Mouse (Mus musculus): Measurements from ENCODE around the gene Serpinf2.
"Not testable (repeated sequence)": the region's sequence is repeated elsewhere in the genome, so short reads cannot be mapped to it uniquely, and the experiment has no call there.

Serpinf2 gene

DNA sequence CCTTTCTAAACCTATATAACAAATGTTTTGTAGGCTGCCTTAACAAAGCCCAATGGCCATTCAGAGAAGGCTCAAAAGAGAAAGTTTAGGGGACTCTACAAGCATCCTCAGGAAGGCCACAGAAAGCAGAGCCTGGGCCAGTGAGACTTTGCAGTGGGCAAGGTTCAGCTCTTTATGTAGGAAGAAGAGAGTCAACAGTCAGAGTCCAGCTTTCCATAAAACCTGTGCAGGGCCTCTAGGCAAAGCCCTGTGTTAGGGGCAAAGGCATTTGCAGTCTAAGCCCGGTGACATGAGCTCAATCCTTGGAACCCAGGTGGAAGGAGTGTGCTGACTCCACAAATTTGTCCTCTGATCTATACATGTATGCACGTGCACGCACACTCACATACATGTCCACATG is 14.9 kb downstream of the Serpinf2 start:
- no peak for DNase-seq

- DNase-seq: no peak
These were observed 15.4 kb downstream of the Serpinf2 start for GRCm38 (mm10) chr11:75424033-75424432.

GRCm38 (mm10) chr11:75423091-75423490 is 16.3 kb downstream of the Serpinf2 start:
- no peak for DNase-seq

- DNase-seq: no peak
These were observed 17.2 kb downstream of the Serpinf2 start, which contains the start of gene Serpinf1 for GRCm38 (mm10) chr11:75422013-75422792. Gene Serpinf1 (minus strand): TSS chr11:75422701.

DNA sequence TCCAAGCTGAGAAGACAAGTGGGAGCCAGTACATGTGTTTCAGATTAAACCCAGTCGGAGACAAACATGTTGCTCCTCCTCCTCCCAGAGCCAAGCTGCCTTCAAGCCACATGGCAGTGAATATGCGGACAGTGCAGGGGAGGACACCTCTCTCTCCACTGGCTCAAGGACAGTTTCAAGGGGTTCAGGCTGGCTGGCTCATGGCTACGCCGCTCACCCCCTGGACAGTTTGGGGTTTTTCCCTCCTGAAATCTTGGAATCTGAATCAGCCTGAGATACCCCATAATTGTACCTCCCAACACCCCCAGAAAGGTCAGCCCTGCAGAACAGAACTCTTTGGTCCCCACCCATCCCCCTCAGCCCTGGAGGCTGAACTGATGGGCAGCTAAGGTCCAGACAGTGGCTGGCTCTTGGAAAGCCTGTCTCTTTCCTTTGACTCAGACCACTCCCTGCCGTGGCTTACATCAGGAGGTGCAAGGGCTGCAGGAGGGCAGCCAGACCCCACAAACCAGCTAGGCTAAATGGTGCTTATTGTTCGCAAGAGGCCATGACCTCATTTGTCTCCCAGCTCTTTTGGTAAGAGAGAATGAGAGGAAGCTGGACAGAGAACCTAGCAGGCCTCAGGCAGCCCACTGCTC is 17.9 kb downstream of the Serpinf2 start:
- no peak for DNase-seq

DNA sequence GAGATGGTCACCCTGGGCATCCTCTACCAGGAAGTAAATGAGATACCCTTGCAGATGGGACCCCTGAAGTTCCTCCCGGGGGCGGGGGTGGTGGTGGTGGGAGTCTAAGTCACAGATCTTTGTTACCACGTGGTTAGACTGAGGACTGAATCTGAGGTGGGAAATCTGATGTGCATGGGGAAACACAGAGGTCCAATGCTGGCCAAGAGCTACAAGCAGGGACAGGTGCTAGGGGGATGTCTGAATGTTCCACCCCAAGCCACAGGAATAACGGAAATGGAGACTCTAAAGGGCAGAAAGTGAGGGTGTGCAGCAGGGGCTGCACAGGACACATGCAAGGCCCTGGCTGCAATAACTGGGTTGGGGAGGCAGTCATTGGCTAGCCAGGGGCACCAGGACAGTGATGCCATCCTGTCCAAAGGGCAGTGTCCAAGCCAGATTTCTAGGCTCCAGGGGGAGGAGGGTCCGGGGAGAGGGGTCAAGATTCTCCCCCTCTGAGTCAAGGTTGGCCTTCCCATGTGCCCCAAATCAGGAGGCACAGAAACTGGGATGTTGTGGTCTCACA is 18.5 kb downstream of the Serpinf2 start:
- no peak for DNase-seq

GRCm38 (mm10) chr11:75420037-75420436 is 19.4 kb downstream of the Serpinf2 start:
- no peak for DNase-seq

- no peak for DNase-seq
These were observed 23.4 kb downstream of the Serpinf2 start for GRCm38 (mm10) chr11:75415994-75416393.

- no peak for DNase-seq
These were observed 24.3 kb downstream of the Serpinf2 start for GRCm38 (mm10) chr11:75415096-75415495.

GRCm38 (mm10) chr11:75410591-75410990 is 28.8 kb downstream of the Serpinf2 start:
- DNase-seq: no peak

- no peak for DNase-seq
These were observed 29.5 kb downstream of the Serpinf2 start for GRCm38 (mm10) chr11:75409679-75410575.

DNA sequence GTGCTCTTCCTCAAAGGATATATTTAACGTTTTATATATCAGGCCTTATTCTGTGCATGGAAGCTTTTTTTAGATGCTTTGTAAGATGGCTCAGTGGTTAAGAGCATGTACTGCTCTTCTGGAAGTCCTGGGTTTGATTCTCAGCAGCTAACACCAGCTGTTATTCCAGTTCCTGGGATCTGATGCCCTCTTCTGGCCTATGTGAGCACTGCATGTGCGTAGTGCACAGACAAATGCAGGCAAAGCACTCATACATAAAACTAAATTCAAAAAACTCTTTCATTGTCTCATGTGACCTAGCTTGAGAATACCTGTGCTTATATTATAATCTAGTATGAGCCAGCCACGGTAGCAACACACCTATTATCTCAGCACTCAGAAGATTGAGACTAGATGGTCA is 32.5 kb downstream of the Serpinf2 start:
- DNase-seq: no peak

DNA sequence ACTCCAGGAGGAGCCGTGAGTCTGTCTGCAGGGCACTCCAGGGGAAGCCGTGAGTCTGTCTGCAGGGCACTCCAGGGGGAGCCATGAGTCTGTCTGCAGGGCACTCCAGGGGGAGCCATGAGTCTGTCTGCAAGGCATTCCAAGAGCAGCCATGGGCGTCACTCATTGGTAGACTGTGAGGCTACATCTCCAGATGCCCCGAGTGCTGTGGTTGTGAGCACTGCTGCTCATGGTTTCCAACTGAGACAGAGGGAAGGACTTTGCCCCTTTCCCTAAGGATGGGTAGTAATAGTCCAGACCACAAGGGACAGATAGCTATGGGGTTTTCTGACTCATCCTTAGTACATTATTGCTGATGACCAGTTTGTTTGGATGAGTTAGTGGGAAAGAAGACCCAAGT is 33.3 kb downstream of the Serpinf2 start:
- no peak for DNase-seq

GRCm38 (mm10) chr11:75404801-75405200 is 34.6 kb downstream of the Serpinf2 start:
- no peak for DNase-seq

GRCm38 (mm10) chr11:75403301-75404052 is 35.9 kb downstream of the Serpinf2 start:
- DNase-seq: no peak

DNA sequence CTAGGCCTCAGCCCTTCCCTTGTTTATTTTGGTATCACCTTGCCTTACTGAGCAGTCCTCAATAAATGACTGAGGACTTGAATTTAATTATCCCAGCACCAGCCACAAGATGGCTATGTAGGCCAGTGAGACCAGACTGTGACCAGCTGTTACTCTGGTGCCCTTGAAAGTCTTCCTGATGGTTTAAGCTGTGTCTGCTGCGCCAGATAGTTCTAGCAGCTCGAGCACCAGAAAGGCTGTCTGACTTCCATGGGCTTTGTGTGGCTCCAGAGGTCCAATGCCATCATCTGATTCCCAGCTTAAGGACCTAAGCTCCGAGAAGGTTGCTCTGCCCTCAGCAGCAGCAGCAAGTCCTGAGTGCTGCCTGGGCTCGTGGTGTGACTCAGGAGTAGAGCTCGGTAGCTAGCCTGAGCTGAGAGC is 37.1 kb downstream of the Serpinf2 start:
- DNase-seq: peak; percentile 71

GRCm38 (mm10) chr11:75400099-75400498 is 39.3 kb downstream of the Serpinf2 start:
- no peak for DNase-seq

DNA sequence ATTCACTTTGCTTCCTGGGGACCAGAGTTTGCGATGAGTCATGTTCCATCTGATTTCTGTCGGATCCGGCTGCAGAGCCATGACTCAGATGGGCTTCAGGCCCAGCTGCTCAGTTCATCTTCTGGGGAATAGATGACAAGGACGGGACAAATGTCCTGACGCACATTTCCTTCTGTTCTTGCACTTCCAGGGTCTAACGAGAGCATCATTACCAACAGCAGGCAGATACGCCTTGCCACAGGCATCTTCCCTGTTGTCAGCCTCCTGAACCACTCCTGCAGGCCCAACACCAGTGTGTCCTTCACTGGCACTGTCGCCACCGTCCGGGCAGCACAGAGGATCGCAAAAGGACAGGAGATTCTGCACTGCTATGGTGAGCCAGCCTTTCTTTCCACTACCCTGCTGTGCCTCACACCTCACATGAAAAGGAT is 40.0 kb downstream of the Serpinf2 start:
- no peak for DNase-seq

DNA sequence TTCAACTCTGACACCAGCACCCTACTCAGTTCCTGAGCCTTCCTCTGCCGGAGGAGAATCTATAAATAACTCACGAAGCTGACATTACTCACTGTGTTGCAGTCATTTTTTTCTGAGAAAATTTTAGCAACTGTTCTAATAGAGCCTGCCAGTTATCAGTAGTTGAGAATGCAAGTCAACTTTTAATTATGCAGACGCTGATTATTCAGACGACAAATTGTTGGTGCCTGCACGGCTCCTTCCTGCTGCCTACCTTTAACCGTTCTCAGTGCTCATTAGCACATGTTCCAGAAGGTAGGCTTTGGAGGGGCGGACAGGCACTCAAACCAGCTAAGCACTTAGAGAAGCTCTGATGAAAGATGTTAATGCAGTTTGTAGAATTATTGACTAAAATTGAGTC is 41.9 kb downstream of the Serpinf2 start:
- DNase-seq: no peak

GRCm38 (mm10) chr11:75395611-75396010 is 43.8 kb downstream of the Serpinf2 start:
- DNase-seq: no peak

DNA sequence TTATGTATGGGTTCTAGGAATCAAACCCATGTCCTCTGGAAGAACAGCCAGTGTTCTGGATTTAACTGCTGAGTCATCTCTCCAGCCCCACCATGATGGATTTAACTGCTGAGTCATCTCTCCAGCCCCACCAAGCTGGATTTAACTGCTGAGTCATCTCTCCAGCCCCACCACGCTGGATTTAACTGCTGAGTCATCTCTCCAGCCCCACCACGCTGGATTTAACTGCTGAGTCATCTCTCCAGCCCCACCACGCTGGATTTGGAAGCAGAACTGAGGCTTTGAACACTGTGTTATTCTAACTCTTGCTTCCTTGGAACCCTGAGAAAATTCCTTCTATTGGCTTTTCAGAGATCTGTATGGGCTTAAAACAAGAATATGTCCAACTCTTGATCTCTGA is 55.9 kb downstream of the Serpinf2 start:
- DNase-seq: not testable (repeated sequence)
